Mouse (Mus musculus) testis, postnatal 14 days (tissue): ENCODE results near the gene Ttll11.

Experiments
- DNase-seq: peaks from one replicate; pipeline ENCODE4 v3.0.0; 2021; ENCODE audit warnings: low spot score

The Ttll11 gene

GRCm38 (mm10) chr2:35825157-35825556 lies 154.6 kb downstream of the Ttll11 start:
- DNase-seq = no peak

GRCm38 (mm10) chr2:35823589-35823988 lies 156.1 kb downstream of the Ttll11 start:
- no peak for DNase-seq

GRCm38 (mm10) chr2:35818883-35819282 lies 160.8 kb downstream of the Ttll11 start:
- no peak for DNase-seq

- DNase-seq = peak; percentile 52
Observed at GRCm38 (mm10) chr2:35816056-35816661, 163.6 kb downstream of the Ttll11 start.

- no peak for DNase-seq
Observed at GRCm38 (mm10) chr2:35812561-35812933, 167.2 kb downstream of the Ttll11 start.

GRCm38 (mm10) chr2:35811801-35812560 lies 167.7 kb downstream of the Ttll11 start:
- no peak for DNase-seq

- DNase-seq = no peak
Observed at GRCm38 (mm10) chr2:35810027-35810426, 169.7 kb downstream of the Ttll11 start.

GRCm38 (mm10) chr2:35809141-35809540 lies 170.6 kb downstream of the Ttll11 start:
- no peak for DNase-seq

GRCm38 (mm10) chr2:35805881-35806280 lies 173.8 kb downstream of the Ttll11 start:
- DNase-seq = no peak

- no peak for DNase-seq
Observed at GRCm38 (mm10) chr2:35803095-35803494, 176.6 kb downstream of the Ttll11 start.

GRCm38 (mm10) chr2:35801759-35802158 lies 178.0 kb downstream of the Ttll11 start:
- DNase-seq = no peak

- no peak for DNase-seq
Observed at GRCm38 (mm10) chr2:35799073-35799472, 180.6 kb downstream of the Ttll11 start.

- DNase-seq = no peak
Observed at GRCm38 (mm10) chr2:35797998-35798397, 181.7 kb downstream of the Ttll11 start.

GRCm38 (mm10) chr2:35789362-35790326 lies 190.1 kb downstream of the Ttll11 start:
- no peak for DNase-seq

GRCm38 (mm10) chr2:35785877-35786276 lies 193.8 kb downstream of the Ttll11 start:
- no peak for DNase-seq

- no peak for DNase-seq
Observed at GRCm38 (mm10) chr2:35783368-35783767, 196.3 kb downstream of the Ttll11 start.

GRCm38 (mm10) chr2:35779266-35779665 lies 200.4 kb downstream of the Ttll11 start:
- no peak for DNase-seq

- no peak for DNase-seq
Observed at GRCm38 (mm10) chr2:35776935-35777334, 202.8 kb downstream of the Ttll11 start.

- DNase-seq = no peak
Observed at GRCm38 (mm10) chr2:35775651-35776055, 204.1 kb downstream of the Ttll11 start.

GRCm38 (mm10) chr2:35770541-35770940 lies 209.2 kb downstream of the Ttll11 start:
- no peak for DNase-seq

- DNase-seq = no peak
Observed at GRCm38 (mm10) chr2:35769398-35769797, 210.3 kb downstream of the Ttll11 start.

GRCm38 (mm10) chr2:35768538-35769238 lies 211.0 kb downstream of the Ttll11 start:
- no peak for DNase-seq
